Mouse (Mus musculus) stomach, postnatal 0 days (tissue): Measurements from ENCODE around the gene Nphs2.

ENCODE experiments used
- CTCF ChIP-seq: IDR thresholded peaks from 2 replicates; pipeline ENCODE4 v1.5.1; 2016; ENCODE audit warnings: antibody characterized with exemption, low read depth, mild to moderate bottlenecking, moderate library complexity
- EP300 ChIP-seq: optimal IDR thresholded peaks from 2 replicates; pipeline ENCODE3; 2016; ENCODE audit warnings: antibody characterized with exemption

- TF ChIP-seq EP300: no peak
- TF ChIP-seq CTCF: peak; percentile 92
Measured at GRCm38 (mm10) chr1:156263352-156263751, 47.2 kb upstream of the Nphs2 start.
